Mouse (Mus musculus) urinary bladder, postnatal 14 days (tissue): ENCODE measurements at regions not wholly inside any gene's neighbourhood (a gene's known extent, or its start where the extent isn't known, plus 50 kb on each side); places are given as distances from the start of the nearest gene placed in this dataset.

Experiments used
- DNase-seq: peaks from one replicate; pipeline ENCODE4 v3.0.0; 2021; ENCODE audit warnings: low spot score

DNA sequence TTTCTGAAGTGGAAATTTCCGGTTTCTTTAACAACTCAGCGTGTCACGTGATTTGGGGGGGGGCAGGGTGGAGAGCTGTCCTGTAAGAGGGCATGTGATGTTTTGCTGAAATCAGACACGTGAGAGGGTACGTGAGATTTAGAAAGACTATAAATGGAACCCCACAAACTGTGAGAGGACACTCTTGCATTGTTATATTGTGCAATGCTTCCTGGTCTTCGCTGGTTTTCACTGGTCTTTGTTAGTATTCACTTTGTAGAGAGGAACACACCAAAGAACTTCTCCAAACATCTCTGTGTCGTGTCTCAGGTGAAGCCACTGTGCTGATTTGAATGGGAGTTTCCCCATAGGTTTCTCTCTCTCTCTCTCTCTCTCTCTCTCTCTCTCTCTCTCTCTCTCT lies 163.2 kb upstream of the Jun start:
- no peak for DNase-seq

GRCm38 (mm10) chr4:95230461-95230860 lies 178.4 kb upstream of the Jun start:
- no peak for DNase-seq

- no peak for DNase-seq
These were observed 181.0 kb upstream of the Jun start for GRCm38 (mm10) chr4:95233034-95233433.

GRCm38 (mm10) chr4:95234030-95234555 lies 182.1 kb upstream of the Jun start:
- peak; percentile 38 for DNase-seq

- DNase-seq, result no peak
These were observed 196.0 kb upstream of the Jun start for GRCm38 (mm10) chr4:95247977-95248376.

DNA sequence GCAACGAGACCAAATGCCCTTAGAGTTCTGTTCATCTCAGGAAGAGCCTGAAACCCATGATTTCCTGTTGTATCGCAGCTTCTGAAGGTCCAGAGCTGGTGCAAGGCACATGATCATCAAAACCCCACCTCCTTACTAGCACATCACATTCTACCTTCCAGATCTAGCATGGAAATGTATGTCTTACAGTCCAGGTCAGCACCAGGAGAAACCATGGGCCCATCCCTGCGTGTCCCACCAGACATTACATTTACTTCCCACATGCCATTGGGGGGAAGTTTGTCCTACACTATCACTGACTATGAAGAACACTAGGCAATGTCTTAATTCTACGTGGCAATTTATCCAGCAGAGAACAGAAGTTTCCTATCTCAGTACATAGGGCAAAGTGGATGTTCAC lies 197.0 kb upstream of the Jun start:
- DNase-seq, result no peak

DNA sequence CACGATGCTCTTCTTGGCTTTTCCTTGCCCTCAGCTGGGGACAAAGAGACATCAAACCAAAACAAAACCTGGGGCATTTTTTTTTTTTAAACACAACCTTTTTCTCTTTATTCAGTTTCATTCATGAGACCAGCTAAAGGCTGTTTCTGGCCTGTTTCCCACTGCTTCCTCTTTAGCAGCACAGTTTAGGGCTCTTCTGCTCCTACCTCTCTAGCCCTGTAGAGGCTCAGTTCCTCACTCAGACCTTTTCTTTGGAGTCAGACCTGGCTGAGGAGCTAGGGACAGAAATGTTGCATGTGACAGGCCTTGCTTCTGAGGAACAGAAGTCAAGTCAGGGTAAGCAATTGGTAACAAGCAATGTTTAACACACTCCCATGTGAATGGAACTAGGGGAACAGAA lies 198.1 kb upstream of the Jun start:
- DNase-seq, result no peak

GRCm38 (mm10) chr4:95269766-95270165 lies 217.7 kb upstream of the Jun start:
- DNase-seq, result no peak

- no peak for DNase-seq
These were observed 218.4 kb upstream of the Jun start for GRCm38 (mm10) chr4:95270389-95270788.

- DNase-seq, result no peak
These were observed 224.2 kb upstream of the Jun start for GRCm38 (mm10) chr4:95276231-95276630.

GRCm38 (mm10) chr4:95277989-95278713 lies 226.1 kb upstream of the Jun start:
- no peak for DNase-seq

- DNase-seq, result peak; percentile 51
These were observed 226.7 kb upstream of the Jun start for GRCm38 (mm10) chr4:95278714-95279095.

GRCm38 (mm10) chr4:95279200-95279599 lies 227.2 kb upstream of the Jun start:
- DNase-seq, result no peak

DNA sequence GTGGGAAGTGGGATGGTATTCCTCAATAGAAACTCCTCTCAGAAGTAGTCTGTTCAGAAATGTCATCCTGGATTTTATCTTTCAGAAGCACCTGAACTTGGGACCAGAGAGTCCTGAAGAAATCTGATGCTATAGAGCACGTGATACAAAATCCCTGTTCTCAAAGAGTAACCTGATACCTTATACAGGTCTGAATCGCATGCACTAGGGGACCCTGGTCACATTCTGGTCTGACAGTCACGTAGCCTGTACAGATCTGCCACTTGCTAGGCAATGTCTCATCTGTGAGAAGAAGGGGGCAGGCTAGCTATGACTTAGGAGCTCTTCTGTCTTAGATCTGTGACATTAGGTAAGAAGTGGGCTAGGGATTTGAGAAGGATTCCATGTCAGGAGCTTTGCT lies 230.1 kb upstream of the Jun start:
- no peak for DNase-seq

DNA sequence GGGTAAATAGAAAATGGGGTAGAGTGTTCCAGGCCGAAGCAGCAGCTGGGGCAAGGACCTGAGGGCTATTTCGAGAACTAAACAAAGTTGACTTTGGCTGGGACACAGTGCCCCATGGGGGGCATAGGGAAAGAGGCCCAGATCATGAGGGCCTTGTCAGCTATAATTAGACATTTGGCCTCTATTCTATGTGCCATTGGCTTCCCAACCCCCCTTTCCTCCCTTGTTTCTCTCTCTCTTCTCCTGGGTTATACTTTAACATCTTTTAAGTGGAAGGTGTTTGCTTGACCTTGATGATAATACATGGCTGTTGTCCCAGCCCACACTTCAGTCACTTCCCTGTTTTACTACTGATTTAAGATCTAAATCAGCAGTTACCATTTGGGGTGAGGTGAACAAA lies 231.8 kb upstream of the Jun start:
- DNase-seq, result no peak

- DNase-seq, result no peak
These were observed 232.2 kb upstream of the Jun start for GRCm38 (mm10) chr4:95284192-95284591.

- DNase-seq, result no peak
These were observed 232.7 kb upstream of the Jun start for GRCm38 (mm10) chr4:95284696-95285095.

GRCm38 (mm10) chr4:95290321-95290720 lies 238.3 kb upstream of the Jun start:
- no peak for DNase-seq

GRCm38 (mm10) chr4:95294110-95294509 lies 242.1 kb upstream of the Jun start:
- DNase-seq, result no peak

DNA sequence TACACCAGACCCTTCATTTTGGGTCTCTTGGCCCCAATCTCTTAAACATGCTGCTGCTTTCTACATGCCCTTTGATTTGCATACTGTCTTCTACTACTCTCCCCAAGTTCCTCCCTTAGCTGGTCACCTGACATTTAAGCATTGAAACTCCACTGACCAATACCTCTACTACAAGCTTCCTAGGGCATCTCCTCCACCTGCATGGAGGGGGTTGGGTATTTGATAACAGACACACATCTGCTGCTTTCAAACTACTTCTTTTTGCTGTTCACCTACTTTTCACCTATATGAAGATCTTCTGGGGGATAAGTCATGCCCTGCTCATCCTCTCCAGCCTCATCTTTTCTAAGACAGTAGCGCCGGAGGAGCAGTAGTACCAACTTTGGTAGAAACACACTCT lies 249.9 kb upstream of the Jun start:
- DNase-seq, result no peak

DNA sequence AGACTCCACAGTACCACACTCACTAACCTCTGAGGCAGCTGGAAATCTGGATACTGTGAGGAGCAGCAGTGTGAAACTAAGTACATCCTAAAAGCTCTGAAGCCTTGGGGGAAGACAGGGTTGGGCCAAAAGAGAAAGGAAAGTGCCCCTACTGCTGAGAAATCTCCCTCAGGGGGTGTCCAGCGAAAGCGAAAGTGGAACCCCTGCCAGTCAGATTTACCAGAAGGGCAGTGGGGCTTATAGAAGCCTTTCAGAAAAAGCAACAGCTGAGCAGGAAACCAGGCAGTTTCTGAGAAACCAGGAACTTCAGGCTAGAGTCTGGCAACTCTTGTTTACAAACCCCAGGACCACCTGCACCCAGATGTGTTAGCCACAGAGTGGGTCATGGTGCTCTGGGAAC lies 251.3 kb upstream of the Jun start:
- DNase-seq, result no peak

DNA sequence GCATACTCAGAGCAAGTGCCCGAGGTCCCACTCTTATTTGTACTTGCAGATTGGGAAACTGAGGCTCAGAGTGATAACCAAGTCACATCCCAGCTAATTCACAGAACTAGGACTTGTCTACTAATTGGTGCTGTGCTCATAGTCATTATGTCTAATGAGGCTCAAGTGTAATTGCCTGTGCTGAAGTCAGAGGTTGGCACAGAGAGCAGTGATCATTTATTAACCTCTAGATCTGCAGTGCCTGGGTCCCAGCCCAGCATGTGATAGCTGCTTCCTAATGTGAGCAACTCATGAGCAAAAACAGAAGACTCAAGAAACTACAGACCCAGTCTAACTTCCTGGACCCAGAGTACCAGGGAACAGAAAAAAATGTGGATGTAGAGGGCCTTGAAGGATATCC lies 252.0 kb upstream of the Jun start:
- no peak for DNase-seq

DNA sequence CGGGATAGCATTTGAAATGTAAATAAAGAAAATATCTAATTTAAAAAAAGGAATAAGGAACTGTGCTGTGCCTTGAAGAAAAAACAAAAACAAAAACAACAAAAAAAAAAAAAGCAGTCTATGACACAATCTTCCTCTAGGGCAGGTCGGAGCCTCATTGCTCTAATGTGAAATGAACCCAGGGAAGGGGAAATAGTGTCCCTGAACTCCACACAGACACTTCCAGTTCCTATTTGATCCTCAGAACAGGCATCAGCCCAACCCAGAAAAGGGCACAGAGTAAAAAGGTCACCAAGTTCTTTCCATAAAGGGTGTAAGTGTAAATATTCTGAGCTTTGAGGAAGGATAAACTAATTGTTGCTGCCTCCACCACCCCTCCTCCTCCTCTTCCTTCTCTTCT lies 250.2 kb upstream of the Fggy start:
- no peak for DNase-seq

DNA sequence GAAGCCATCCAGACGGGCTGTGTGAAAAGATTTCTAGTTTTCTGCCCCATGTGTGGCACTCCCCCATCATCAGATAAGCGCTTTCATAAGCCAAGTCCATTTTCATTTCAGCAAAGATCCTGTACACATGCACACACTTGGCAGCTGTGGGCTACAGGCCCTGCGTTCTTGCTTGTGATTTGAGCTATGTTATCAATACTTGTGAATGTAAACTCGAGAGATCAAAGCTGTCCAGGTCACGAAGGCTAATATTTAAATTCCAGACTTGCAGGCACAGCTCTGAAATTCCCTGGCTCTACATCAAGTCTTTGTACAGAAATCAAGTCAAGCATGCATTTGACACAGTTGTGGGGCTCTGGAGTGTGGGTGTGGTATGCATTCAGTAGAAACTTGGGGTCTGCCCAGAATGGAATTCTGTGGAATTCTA lies 248.8 kb upstream of the Fggy start:
- DNase-seq, result no peak
